Mouse (Mus musculus): ENCODE measurements around the gene Gpx7. TPM values are rescaled to one million over a fixed set of nuclear protein-coding genes. Genes with fewer than 3 reads are reported as not detected.
A peak's percentile ranks its signal among the peaks of the same experiment; 100 is the strongest.

The Gpx7 gene
- polyA plus RNA-seq, 1 experiment from 2014 or later = 9.7 TPM

DNA sequence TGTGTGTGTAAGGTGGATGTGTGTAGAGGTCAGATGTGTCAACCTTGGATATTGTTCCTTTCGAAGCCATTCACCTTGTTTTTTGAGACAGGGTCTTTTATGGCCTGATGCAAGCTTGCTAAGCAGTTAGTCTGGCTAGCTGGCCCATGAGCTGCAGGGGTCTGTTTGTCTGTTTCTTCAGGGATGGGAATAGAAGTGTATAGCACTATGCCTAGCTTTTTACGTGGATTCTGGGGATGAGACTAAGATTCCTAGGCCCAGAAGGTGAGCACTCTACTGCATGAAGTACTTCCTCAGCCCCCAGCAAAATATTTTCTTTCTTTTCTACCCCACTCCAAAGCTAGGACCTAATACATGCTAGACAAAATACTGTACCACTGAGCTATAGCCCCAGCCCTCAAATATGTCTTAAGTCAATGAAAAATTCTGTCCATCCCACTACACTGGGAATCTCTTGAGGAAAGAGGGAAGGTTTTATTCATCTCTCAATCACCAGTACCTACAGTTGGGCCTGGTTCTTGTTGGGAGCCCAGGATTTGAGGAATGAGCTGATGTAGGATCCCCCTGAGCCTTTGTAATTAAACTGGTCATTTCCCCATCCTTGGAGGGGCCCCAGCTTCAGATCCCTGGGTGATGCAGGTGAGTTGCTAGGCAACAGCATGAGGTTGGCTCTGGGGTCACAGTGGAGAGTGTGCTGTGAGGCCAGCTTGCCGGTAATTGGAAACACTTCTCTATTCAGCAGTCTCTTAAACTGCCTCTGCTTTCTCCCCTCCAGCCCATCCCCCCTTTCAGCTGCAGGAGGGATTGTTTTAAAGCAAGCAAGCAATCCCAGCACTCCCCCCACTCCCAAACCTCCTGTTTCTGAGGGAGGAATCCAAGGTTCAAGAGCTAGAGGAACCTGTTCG lies 24.1 kb upstream of the Gpx7 start:
- Histone ChIP-seq H3K27ac (replicated peaks) (no peak overlapping the region), H3K9me3 (replicated peaks) (no peaks in the 10 kb centered on the region), H3K4me1 (replicated peaks) (peaks cover 20% of the 10 kb centered on the region), H3K36me3 (replicated peaks) (no peaks in the 10 kb centered on the region), H3K4me2 (no peak overlapping the region), H3K9ac (no peak overlapping the region), H3K27me3 (peaks cover 20% of the 10 kb centered on the region), H3K4me3 (replicated peaks) (no peak overlapping the region)
- ATAC-seq (ENCODE audit: insufficient read depth) = no peak
- 54% methylated on average over 4 of the region's 4 CpGs for WGBS (ENCODE audit: insufficient replicate concordance)

DNA sequence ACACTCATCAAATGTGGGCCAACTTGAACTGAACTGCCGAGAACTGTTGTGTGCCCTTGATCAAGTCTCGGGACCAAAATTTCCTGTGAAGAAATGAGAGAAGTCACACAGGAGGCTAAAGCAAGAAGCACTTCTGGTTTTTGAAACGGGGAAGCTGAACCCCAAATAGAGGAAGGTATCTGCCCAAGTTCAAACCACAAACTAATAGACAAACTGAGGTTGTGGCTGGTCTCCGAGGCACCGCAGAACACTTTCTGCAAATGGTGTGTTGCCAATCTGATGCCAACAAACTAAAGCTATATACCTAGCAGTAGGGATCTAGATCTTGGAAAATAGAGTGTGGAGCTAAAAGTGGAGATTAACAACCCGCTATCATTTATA lies 21.6 kb upstream of the Gpx7 start:
- no peak overlapping the region for H3K27ac ChIP-seq (replicated peaks)

DNA sequence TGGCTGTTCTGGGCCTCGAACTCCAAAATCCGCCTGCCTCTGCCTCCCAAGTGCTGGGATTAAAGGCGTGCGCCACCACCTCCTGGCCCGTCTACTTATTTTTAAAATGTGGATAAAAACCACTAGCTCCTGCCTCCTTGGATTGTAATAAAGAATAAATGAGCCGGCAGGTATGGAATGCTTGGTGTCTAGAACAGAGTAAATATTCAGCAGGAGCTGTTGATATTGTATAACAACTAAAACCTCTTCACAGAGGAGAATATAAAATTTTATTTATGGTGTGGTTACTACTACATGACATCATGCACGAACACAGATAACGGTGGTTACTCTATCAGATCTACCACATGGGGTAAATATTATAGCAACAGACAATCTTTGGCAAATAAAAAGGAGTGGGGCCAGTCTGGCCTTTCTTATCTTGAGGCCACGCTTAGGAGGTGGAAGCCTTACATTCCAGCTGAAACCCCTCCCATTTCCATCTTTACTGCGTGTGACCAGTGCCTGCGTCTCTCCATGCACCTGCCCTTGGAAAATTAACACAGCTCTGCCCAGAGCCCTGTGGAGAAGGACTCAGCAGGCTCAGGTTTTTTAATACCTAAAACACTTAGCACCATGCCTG lies 21.1 kb upstream of the Gpx7 start:
- ATAC-seq (ENCODE audit: insufficient read depth) = no peak
- Histone ChIP-seq H3K27me3 (peaks cover 20% of the 10 kb centered on the region), H3K27ac (replicated peaks) (no peak overlapping the region), H3K4me2 (peak overlapping the region; percentile 3; the same call in 1 of the 2 replicates), H3K36me3 (replicated peaks) (no peaks in the 10 kb centered on the region), H3K9me3 (replicated peaks) (no peaks in the 10 kb centered on the region), H3K9ac (no peak overlapping the region), H3K4me3 (replicated peaks) (no peak overlapping the region), H3K4me1 (replicated peaks) (peaks cover 15% of the 10 kb centered on the region)
- 41% methylated on average over 11 of the region's 11 CpGs for WGBS (ENCODE audit: insufficient replicate concordance)

More for the DNA sequence above, 21.6 kb upstream of the Gpx7 start:
- Histone ChIP-seq H3K9me3 (replicated peaks) (no peaks in the 10 kb centered on the region), H3K36me3 (replicated peaks) (no peaks in the 10 kb centered on the region), H3K4me2 (peak overlapping the region; percentile 3; the same call in 1 of the 2 replicates), H3K4me1 (replicated peaks) (peaks cover 15% of the 10 kb centered on the region), H3K9ac (no peak overlapping the region), H3K27me3 (peaks cover 22% of the 10 kb centered on the region), H3K4me3 (replicated peaks) (no peak overlapping the region)
- 25% methylated on average over 6 of the region's 6 CpGs for WGBS (ENCODE audit: insufficient replicate concordance)
- no peak for ATAC-seq (ENCODE audit: insufficient read depth)

DNA sequence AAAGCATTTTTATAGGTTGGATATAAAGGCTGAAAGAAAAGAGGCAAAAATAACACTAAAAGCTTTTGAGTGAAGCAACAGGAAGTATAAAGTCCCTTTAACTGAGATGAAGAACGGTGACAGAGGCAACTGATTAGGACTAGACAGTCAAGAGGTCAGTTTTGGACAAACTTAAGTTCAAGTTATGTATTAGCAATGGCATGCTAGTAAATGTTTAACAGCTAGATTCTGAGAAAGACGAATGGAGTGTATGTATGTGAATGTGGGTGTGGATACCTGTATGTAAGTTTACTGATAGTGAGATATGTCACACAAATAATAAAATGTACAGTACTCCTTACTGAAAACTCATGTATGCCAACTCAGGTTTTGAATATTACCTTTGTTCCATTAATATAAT lies 17.8 kb upstream of the Gpx7 start:
- peak; percentile 49; the same call in 1 of the 2 replicates for ATAC-seq (ENCODE audit: insufficient read depth)
- Histone ChIP-seq H3K4me1 (replicated peaks) (peaks cover 12% of the 10 kb centered on the region), H3K36me3 (replicated peaks) (no peaks in the 10 kb centered on the region), H3K9ac (no peak overlapping the region), H3K9me3 (replicated peaks) (no peaks in the 10 kb centered on the region), H3K27me3 (peaks cover 8% of the 10 kb centered on the region), H3K4me3 (replicated peaks) (no peak overlapping the region), H3K4me2 (0 out of 2 replicates have a peak overlapping the region, but pooled peaks have one; percentile 10), H3K27ac (replicated peaks) (peak overlapping the region; percentile 62)
- WGBS (ENCODE audit: insufficient replicate concordance) = 39% methylated on average over 2 of the region's 2 CpGs

DNA sequence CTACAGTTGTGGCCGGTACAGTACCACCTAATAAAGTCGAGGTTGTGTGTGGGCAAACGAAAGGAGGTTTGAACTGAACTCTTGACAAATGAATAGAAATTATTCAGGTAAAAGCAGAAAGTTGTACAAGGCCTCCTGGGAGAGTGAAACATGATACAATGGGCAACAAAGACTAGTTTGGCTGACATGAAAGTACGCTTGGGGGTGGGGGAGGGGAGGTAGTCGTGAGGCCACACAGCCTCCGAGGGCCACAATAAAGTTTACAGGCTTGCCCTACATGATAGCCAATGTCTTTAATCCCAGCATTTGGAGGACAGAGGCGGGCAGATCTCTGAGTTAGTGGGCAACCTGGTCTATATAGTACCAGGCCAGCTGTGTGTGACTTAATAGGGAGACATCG lies 860 bp upstream of the Gpx7 start:
- Histone ChIP-seq H3K4me2 (no peak overlapping the region), H3K27me3 (peaks cover 47% of the 10 kb centered on the region), H3K27ac (replicated peaks) (no peak overlapping the region), H3K9ac (no peak overlapping the region), H3K4me1 (replicated peaks) (peaks cover 9% of the 10 kb centered on the region; the same call in 1 of the 2 replicates), H3K9me3 (replicated peaks) (no peaks in the 10 kb centered on the region), H3K36me3 (replicated peaks) (no peaks in the 10 kb centered on the region), H3K4me3 (replicated peaks) (no peak overlapping the region)
- WGBS (ENCODE audit: insufficient replicate concordance) = 36% methylated on average over 8 of the region's 8 CpGs
- no peak for ATAC-seq (ENCODE audit: insufficient read depth)

DNA sequence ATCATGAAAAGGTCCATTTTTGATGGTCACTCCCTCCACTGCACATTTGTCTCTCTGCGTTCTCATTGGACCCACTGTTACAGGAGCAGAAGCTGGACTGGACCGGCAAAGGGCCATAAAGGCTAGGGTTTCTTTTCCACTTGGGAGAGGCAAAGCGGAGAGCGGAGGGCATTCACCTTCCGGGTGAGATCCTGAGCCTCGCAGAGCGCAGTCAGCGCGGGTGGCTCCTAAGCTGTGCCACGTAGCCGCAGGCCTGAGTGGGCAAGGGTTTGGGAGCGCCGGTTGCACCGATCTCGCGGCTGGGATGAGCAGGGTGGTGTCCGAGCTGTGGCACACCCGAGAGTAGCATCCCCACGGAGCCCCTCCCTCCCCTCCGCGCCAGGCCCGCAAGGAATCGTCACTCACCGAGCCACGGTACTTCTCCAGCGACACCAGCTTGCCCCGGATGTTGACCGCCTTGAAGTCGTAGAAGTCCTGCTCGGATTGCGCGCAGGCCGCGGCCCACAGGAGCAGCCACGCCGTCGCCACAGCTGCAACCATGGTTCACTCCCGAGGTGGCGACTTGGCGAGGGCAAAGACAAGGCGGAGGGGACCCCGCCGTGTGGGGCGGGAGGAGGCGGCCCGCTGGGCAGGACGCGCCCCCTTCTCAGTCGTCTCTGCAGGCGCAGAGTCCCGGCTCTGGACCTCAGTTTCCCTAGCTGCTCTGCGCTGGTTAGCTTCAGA lies 462 bp downstream of the Gpx7 start:
- H3K36me3 ChIP-seq (replicated peaks) = no peaks in the 10 kb centered on the region
- 3% methylated on average over 52 of the region's 52 CpGs for WGBS (ENCODE audit: insufficient replicate concordance)
- H3K4me3 ChIP-seq (replicated peaks) = peak overlapping the region; percentile 47
- H3K9me3 ChIP-seq (replicated peaks) = no peaks in the 10 kb centered on the region
- peaks cover 47% of the 10 kb centered on the region for H3K27me3 ChIP-seq
- peak overlapping the region; percentile 41; the same call in 1 of the 2 replicates for H3K27ac ChIP-seq (replicated peaks)
- ATAC-seq (ENCODE audit: insufficient read depth) = peak; percentile 40; the same call in 1 of the 2 replicates
- H3K9ac ChIP-seq = peak overlapping the region; percentile 39
- peak overlapping the region; percentile 67 for H3K4me2 ChIP-seq
- H3K4me1 ChIP-seq (replicated peaks) = peaks cover 9% of the 10 kb centered on the region; the same call in 1 of the 2 replicates

DNA sequence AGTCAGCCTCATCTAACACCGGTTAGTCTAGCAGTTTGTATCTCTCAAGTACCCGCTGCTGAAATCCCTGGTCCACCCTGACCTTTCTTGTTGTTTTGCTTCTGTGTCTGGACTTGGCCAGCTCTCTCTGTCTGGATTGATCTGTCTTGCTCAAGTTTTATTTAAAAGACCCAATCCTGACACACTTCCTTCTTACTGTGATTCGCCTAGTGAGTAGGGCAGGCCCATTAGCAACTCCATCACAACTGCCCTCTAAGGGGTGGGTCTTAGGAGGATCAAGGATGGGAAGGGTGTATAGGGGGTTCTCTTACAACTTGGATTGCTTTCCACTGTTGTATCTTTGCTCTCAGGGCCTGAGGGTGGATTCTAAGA lies 1.0 kb downstream of the Gpx7 start:
- no peak overlapping the region for H3K27ac ChIP-seq (replicated peaks)
- peak overlapping the region; percentile 47; the same call in 1 of the 2 replicates for H3K4me3 ChIP-seq (replicated peaks)
- 58% methylated on average over 3 of the region's 3 CpGs for WGBS (ENCODE audit: insufficient replicate concordance)
- H3K9me3 ChIP-seq (replicated peaks) = no peaks in the 10 kb centered on the region
- peak overlapping the region; percentile 67 for H3K4me2 ChIP-seq
- ATAC-seq (ENCODE audit: insufficient read depth) = no peak
- H3K36me3 ChIP-seq (replicated peaks) = no peaks in the 10 kb centered on the region; the same call in 1 of the 2 replicates
- no peak overlapping the region for H3K9ac ChIP-seq
- H3K27me3 ChIP-seq = peaks cover 47% of the 10 kb centered on the region
- peaks cover 9% of the 10 kb centered on the region; the same call in 1 of the 2 replicates for H3K4me1 ChIP-seq (replicated peaks)

DNA sequence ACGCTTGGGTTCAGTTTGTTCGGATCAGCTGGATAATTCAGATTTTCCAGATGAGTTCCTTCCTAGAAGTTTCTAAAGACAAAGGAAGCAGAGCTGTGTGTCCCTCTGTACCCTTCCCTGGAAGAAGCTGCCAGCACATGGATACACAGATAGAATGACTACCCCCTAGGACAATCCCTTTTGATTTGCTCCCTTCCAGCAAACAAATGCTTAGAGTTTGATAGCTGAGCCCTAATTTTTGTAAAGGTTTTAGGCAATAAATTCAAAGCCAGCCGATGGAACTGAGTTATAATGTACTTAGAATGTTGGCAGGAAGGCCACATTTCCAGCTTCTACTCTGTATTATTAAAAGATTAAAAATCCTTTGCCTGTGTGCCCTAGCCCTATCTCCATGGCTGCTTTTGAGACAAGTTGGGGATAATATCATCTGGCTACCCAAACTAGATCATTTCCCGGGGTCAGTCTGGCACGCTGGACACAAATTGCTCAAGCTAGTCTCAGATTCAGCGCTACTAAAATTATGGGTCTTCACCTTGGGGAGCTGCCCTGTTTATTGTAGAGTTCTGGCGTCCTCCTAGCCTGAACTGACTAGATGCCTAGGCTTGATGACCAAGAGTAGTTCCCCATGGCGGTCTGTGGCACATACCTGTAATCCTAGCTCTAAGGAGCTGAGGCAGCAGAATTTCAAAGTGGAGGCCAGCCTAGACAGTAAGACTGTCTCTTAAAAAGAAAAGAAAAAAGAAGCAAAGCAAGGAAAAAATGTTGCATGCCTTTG lies 2.7 kb downstream of the Gpx7 start:
- 73% methylated on average over 8 of the region's 8 CpGs for WGBS (ENCODE audit: insufficient replicate concordance)

DNA sequence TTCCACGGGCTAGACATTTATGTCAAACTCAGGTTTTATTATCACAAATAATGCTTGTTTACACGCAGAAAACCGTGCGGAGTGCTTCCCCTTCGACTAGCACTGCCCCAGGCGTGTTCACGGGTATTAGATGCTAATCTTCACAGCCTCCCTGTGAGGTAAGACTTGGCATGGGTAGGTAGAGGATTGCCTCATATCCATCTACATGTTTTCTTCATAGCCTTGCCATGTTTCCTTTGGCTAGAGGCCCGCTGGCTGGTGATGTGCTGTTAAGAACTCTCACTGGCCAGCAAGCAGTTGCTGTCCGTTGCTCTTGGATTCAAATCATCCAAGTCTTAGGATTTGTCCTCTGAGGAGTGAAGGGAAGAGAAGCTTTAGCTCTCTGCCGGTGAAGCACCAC lies 6.4 kb downstream of the Gpx7 start:
- no peak overlapping the region for H3K27ac ChIP-seq (replicated peaks)
- H3K27me3 ChIP-seq = peaks cover 16% of the 10 kb centered on the region
- H3K4me2 ChIP-seq = no peak overlapping the region
- no peaks in the 10 kb centered on the region for H3K4me1 ChIP-seq (replicated peaks)
- ATAC-seq (ENCODE audit: insufficient read depth) = no peak
- no peak overlapping the region for H3K4me3 ChIP-seq (replicated peaks)
- no peaks in the 10 kb centered on the region; the same call in 1 of the 2 replicates for H3K36me3 ChIP-seq (replicated peaks)
- H3K9me3 ChIP-seq (replicated peaks) = no peaks in the 10 kb centered on the region
- WGBS (ENCODE audit: insufficient replicate concordance) = 67% methylated on average over 10 of the region's 10 CpGs
- no peak overlapping the region for H3K9ac ChIP-seq

More for the DNA sequence above, 2.7 kb downstream of the Gpx7 start:
- peaks cover 47% of the 10 kb centered on the region for H3K27me3 ChIP-seq
- H3K9ac ChIP-seq = no peak overlapping the region
- no peaks in the 10 kb centered on the region; the same call in 1 of the 2 replicates for H3K36me3 ChIP-seq (replicated peaks)
- H3K4me1 ChIP-seq (replicated peaks) = peaks cover 9% of the 10 kb centered on the region; the same call in 1 of the 2 replicates
- H3K27ac ChIP-seq (replicated peaks) = no peak overlapping the region
- no peaks in the 10 kb centered on the region for H3K9me3 ChIP-seq (replicated peaks)
- no peak overlapping the region for H3K4me3 ChIP-seq (replicated peaks)
- no peak overlapping the region for H3K4me2 ChIP-seq
- no peak for ATAC-seq (ENCODE audit: insufficient read depth)

DNA sequence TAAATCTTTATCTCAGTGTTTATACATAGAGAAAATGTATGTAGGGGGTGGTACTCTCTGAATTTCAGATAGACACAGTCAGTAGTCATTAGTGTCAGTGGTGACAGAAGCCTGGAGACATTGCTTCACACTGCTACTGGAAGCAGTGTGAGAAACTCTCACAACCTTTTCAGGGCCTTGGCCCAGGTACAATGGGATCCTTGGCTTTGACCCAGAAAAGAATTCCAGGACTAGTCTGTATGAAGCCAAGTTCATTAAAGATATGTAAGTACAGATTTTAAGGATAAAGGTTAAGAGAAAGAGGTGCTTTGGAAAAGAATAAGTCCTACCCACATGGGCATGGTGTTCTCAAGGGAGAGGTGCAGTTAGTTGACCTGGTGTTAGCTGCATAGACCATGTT lies 12.5 kb downstream of the Gpx7 start:
- no peak overlapping the region for H3K9ac ChIP-seq
- H3K9me3 ChIP-seq (replicated peaks) = no peaks in the 10 kb centered on the region
- no peak overlapping the region for H3K27ac ChIP-seq (replicated peaks)
- no peak overlapping the region for H3K4me2 ChIP-seq
- H3K36me3 ChIP-seq (replicated peaks) = no peaks in the 10 kb centered on the region
- no peaks in the 10 kb centered on the region for H3K27me3 ChIP-seq
- no peak overlapping the region for H3K4me3 ChIP-seq (replicated peaks)
- ATAC-seq (ENCODE audit: insufficient read depth) = no peak
- H3K4me1 ChIP-seq (replicated peaks) = no peaks in the 10 kb centered on the region
